Mouse (Mus musculus) leukemia stem cell, adult 10-12 weeks (primary cell): ENCODE results near the gene Cxcl1. TPM values are rescaled to one million over a fixed set of nuclear protein-coding genes. Genes with fewer than 3 reads are reported as not detected.

Source experiments
- polyA plus RNA-seq: library from polyadenylated mRNA; stranded (reverse); fragments of >175 nt; gene quantifications from 2 replicates; pipeline ENCODE4 v1.2.3, GENCODE M21; 2012; ENCODE audit warnings: low replicate concordance

Gene Cxcl1
- polyA plus RNA-seq, result 0.51 TPM in 1 of 2 replicates, not detected in the other

GRCm38 (mm10) chr5:90890519-90891463 is at the start of gene Cxcl1:
TSS of gene Cxcl1 (plus strand) at chr5:90891241.

GRCm38 (mm10) chr5:90903339-90904020 is 12.4 kb downstream of the Cxcl1 start, which contains the start of gene Cxcl2:
TSS of gene Cxcl2 (plus strand) at chr5:90903871.

GRCm38 (mm10) chr5:90930971-90931851 is 40.2 kb downstream of the Cxcl1 start, which contains the start of gene Mthfd2l:
TSS of gene Mthfd2l (plus strand) at chr5:90931117.

Other genes starting within 250 kb of the Cxcl1 start
- not detected in 2 replicates for gene Cxcl5, start 131.9 kb upstream of the Cxcl1 start, polyA plus RNA-seq
- gene Ppbp, start 122.7 kb upstream of the Cxcl1 start, polyA plus RNA-seq, result 0.27 and 0.38 TPM in 2 replicates
- 0.78 and 4.4 TPM in 2 replicates for gene Pf4, start 118.8 kb upstream of the Cxcl1 start, polyA plus RNA-seq
- not detected in 2 replicates for gene Cxcl3, start 105.1 kb upstream of the Cxcl1 start, polyA plus RNA-seq
- not detected in 2 replicates for gene Cxcl15, start 96.7 kb upstream of the Cxcl1 start, polyA plus RNA-seq
- not detected in 2 replicates for gene Cxcl2, start 12.6 kb downstream of the Cxcl1 start, polyA plus RNA-seq
- 5.6 and 11.2 TPM in 2 replicates for gene Mthfd2l, start 39.9 kb downstream of the Cxcl1 start, polyA plus RNA-seq
- 0.10 TPM in 1 of 2 replicates, not detected in the other for gene Epgn, start 136.2 kb downstream of the Cxcl1 start, polyA plus RNA-seq
- not detected in 2 replicates for gene Ereg, start 183.4 kb downstream of the Cxcl1 start, polyA plus RNA-seq
- not detected in 2 replicates for gene Areg, start 248.4 kb downstream of the Cxcl1 start, polyA plus RNA-seq